Comparison of ENCODE assay signal across 9 mouse cellular contexts in genomic region chr6:55487726-55488125, GRCm38 (mm10). TPM values are rescaled to one million over a fixed set of nuclear protein-coding genes. Genes with fewer than 3 reads are reported as not detected.
DNase-seq lines count a peak whose midpoint lies in the region; ATAC-seq lines count a peak whose summit lies in the region.
"Had no signal": no experiment of that assay in that cellular context is flagged by ENCODE, and none has a peak within 500 bp of the region (broad histone marks: within the 10 kb centered on the region; RNA-seq: fewer than 3 reads in every experiment).

No protein-coding gene starts in this region.

- H3K27ac ChIP-seq in heart, embryonic 10.5 days = no peak overlapping the region
- no peak overlapping the region for H3K27ac ChIP-seq in heart, embryonic 16.5 days (ENCODE audit: low read length)
- H3K27ac ChIP-seq in lung, embryonic 16.5 days (ENCODE audit: low read length) = no peak overlapping the region
- H3K27ac ChIP-seq: liver, embryonic 13.5 days had no signal

- peaks cover 26% of the 10 kb centered on the region; the same call in 1 of the 2 replicates for H3K27me3 ChIP-seq in heart, embryonic 10.5 days (ENCODE audit: insufficient read depth, poor library complexity, severe bottlenecking)
- H3K27me3 ChIP-seq in heart, embryonic 16.5 days (ENCODE audit: control insufficient read depth, insufficient read depth, low read length) = peaks cover 2% of the 10 kb centered on the region; the same call in 1 of the 2 replicates
- H3K27me3 ChIP-seq in lung, embryonic 16.5 days (ENCODE audit: control insufficient read depth, insufficient read depth, low read depth, low read length) = no peaks in the 10 kb centered on the region
- H3K27me3 ChIP-seq: liver, embryonic 13.5 days had no signal

- 60% methylated on average over 6 of the region's 6 CpGs for WGBS in heart, embryonic 10.5 days
- whole genome bisulfite sequencing in heart, embryonic 16.5 days = 43% methylated on average over 6 of the region's 6 CpGs
- WGBS in lung, embryonic 16.5 days = 30% methylated on average over 6 of the region's 6 CpGs

- no peaks in the 10 kb centered on the region for H3K9me3 ChIP-seq in heart, embryonic 10.5 days
- H3K9me3 ChIP-seq in heart, embryonic 16.5 days (replicated peaks; ENCODE audit: control insufficient read depth, low read length) = no peaks in the 10 kb centered on the region
- H3K9me3 ChIP-seq in lung, embryonic 16.5 days (ENCODE audit: control insufficient read depth, low read length) = no peaks in the 10 kb centered on the region
- H3K9me3 ChIP-seq: liver, embryonic 13.5 days had no signal

- H3K4me3 ChIP-seq in heart, embryonic 10.5 days = no peak overlapping the region
- no peak overlapping the region for H3K4me3 ChIP-seq in heart, embryonic 16.5 days (ENCODE audit: low read length)
- H3K4me3 ChIP-seq in lung, embryonic 16.5 days (ENCODE audit: low read length) = no peak overlapping the region
- H3K4me3 ChIP-seq: liver, embryonic 13.5 days had no signal

- peak; percentile 98 for DNase-seq in heart, adult 11 months
- no peak for DNase-seq in heart, embryonic 10.5 days (ENCODE audit: low spot score)
- peak; percentile 72 for DNase-seq in adipocyte (ENCODE audit: low spot score)
- no peak for DNase-seq in left cerebral cortex, postnatal 25 days (ENCODE audit: low spot score in 2 of 2)
- no peak for DNase-seq in right cerebral cortex, postnatal 10 days (ENCODE audit: low spot score in 2 of 2)
- DNase-seq in layer of hippocampus, adult 11-12 months (ENCODE audit: low spot score) = no peak
- DNase-seq: liver, embryonic 13.5 days had no signal

- H3K9ac ChIP-seq in heart, embryonic 16.5 days (ENCODE audit: low read length) = no peak overlapping the region
- H3K9ac ChIP-seq in lung, embryonic 16.5 days (ENCODE audit: low read length) = no peak overlapping the region
- H3K9ac ChIP-seq: liver, embryonic 13.5 days had no signal

- H3K4me1 ChIP-seq in heart, embryonic 10.5 days = peaks cover 13% of the 10 kb centered on the region
- peaks cover 5% of the 10 kb centered on the region for H3K4me1 ChIP-seq in heart, embryonic 16.5 days (ENCODE audit: control insufficient read depth, insufficient read depth, low read length)
- peaks cover 7% of the 10 kb centered on the region for H3K4me1 ChIP-seq in lung, embryonic 16.5 days (replicated peaks; ENCODE audit: control insufficient read depth, insufficient read depth, low read length)
- H3K4me1 ChIP-seq: liver, embryonic 13.5 days had no signal

- intact Hi-C loops in left cerebral cortex, postnatal 25 days (cut with DNase I) = no loop called here

- ATAC-seq in heart, embryonic 16.5 days (replicated peaks; ENCODE audit: extremely low read depth, insufficient read depth, low FRiP score) = peak; percentile 58; the same call in 1 of the 2 replicates
- ATAC-seq in lung, embryonic 16.5 days (ENCODE audit: low read depth) = peak; percentile 95

- H3K4me2 ChIP-seq in heart, embryonic 16.5 days (ENCODE audit: low read depth, low read length) = no peak overlapping the region
- H3K4me2 ChIP-seq in lung, embryonic 16.5 days (ENCODE audit: low read depth, low read length) = no peak overlapping the region
- H3K4me2 ChIP-seq: liver, embryonic 13.5 days had no signal

- no peaks in the 10 kb centered on the region for H3K36me3 ChIP-seq in heart, embryonic 10.5 days
- H3K36me3 ChIP-seq in heart, embryonic 16.5 days (ENCODE audit: control insufficient read depth, insufficient read depth) = no peaks in the 10 kb centered on the region
- no peaks in the 10 kb centered on the region for H3K36me3 ChIP-seq in lung, embryonic 16.5 days (ENCODE audit: control insufficient read depth, insufficient read depth, low read length)
- H3K36me3 ChIP-seq: liver, embryonic 13.5 days had no signal

RNA-seq across cellular contexts. Expression of gene Adcyap1r1, which starts 35.9 kb away (rescaled TPM):
- polyA plus RNA-seq in heart, embryonic 10.5 days (2016; fragmentation: Nextera tagmentation; extraction: Ambion mirVana) = 1.3 and 1.8 TPM in 2 replicates
- polyA plus RNA-seq in heart, embryonic 16.5 days (2015; fragmentation: Nextera tagmentation; extraction: Ambion mirVana) = 2.5 and 3.0 TPM in 2 replicates
- polyA plus RNA-seq in lung, embryonic 16.5 days (2015; fragmentation: Nextera tagmentation; extraction: Ambion mirVana) = 0.58 and 0.98 TPM in 2 replicates
- 100 to 1,000 TPM; 108 to 116 TPM for total RNA-seq in left cerebral cortex, postnatal 25 days (2021)

Comparison
In these comparisons a context has a peak if more than half of its experiments do, and no peak if none do; other contexts are left out.
1. DNase-seq: peak in heart, adult 11 months (single experiment) and adipocyte (single experiment); none in heart, embryonic 10.5 days (single experiment), left cerebral cortex, postnatal 25 days (0 of 2), right cerebral cortex, postnatal 10 days (0 of 2) and layer of hippocampus, adult 11-12 months (single experiment).